Mouse (Mus musculus): ENCODE data around the gene Isca2.

Isca2 gene

GRCm38 (mm10) chr12:84799086-84799485, 26.0 kb downstream of the Isca2 start:
- Histone ChIP-seq H3K27me3 (ENCODE audit: control insufficient read depth, insufficient read depth, low read length, poor library complexity, severe bottlenecking) (no peaks in the 10 kb centered on the region), H3K36me3 (ENCODE audit: control insufficient read depth, insufficient read depth, low read length, poor library complexity, severe bottlenecking) (no peaks in the 10 kb centered on the region)
- DNase-seq (ENCODE audit: low read depth, low spot score), result no peak

- H3K36me3 ChIP-seq (ENCODE audit: control insufficient read depth, insufficient read depth, low read length, poor library complexity, severe bottlenecking), result no peaks in the 10 kb centered on the region
- no peak for DNase-seq (ENCODE audit: low read depth, low spot score)
Measured at GRCm38 (mm10) chr12:84800419-84800818, 27.4 kb downstream of the Isca2 start.

GRCm38 (mm10) chr12:84801532-84802110, 28.6 kb downstream of the Isca2 start:
- H3K36me3 ChIP-seq (ENCODE audit: control insufficient read depth, insufficient read depth, low read length, poor library complexity, severe bottlenecking), result no peaks in the 10 kb centered on the region
- no peak for DNase-seq (ENCODE audit: low read depth, low spot score)

More at GRCm38 (mm10) chr12:84800419-84800818, 27.4 kb downstream of the Isca2 start:
- H3K27me3 ChIP-seq (ENCODE audit: control insufficient read depth, insufficient read depth, low read length, poor library complexity, severe bottlenecking), result no peaks in the 10 kb centered on the region

GRCm38 (mm10) chr12:84802625-84803024, 29.6 kb downstream of the Isca2 start:
- Histone ChIP-seq H3K36me3 (ENCODE audit: control insufficient read depth, insufficient read depth, low read length, poor library complexity, severe bottlenecking) (no peaks in the 10 kb centered on the region), H3K27me3 (ENCODE audit: control insufficient read depth, insufficient read depth, low read length, poor library complexity, severe bottlenecking) (no peaks in the 10 kb centered on the region)
- peak; percentile 10 for DNase-seq (ENCODE audit: low read depth, low spot score)

More at GRCm38 (mm10) chr12:84801532-84802110, 28.6 kb downstream of the Isca2 start:
- H3K27me3 ChIP-seq (ENCODE audit: control insufficient read depth, insufficient read depth, low read length, poor library complexity, severe bottlenecking), result no peaks in the 10 kb centered on the region

- Histone ChIP-seq H3K27me3 (ENCODE audit: control insufficient read depth, insufficient read depth, low read length, poor library complexity, severe bottlenecking) (no peaks in the 10 kb centered on the region), H3K36me3 (ENCODE audit: control insufficient read depth, insufficient read depth, low read length, poor library complexity, severe bottlenecking) (no peaks in the 10 kb centered on the region)
- no peak for DNase-seq (ENCODE audit: low read depth, low spot score)
Measured at GRCm38 (mm10) chr12:84805228-84805842, 32.3 kb downstream of the Isca2 start.

GRCm38 (mm10) chr12:84806010-84806409, 33.0 kb downstream of the Isca2 start:
- Histone ChIP-seq H3K36me3 (ENCODE audit: control insufficient read depth, insufficient read depth, low read length, poor library complexity, severe bottlenecking) (no peaks in the 10 kb centered on the region), H3K27me3 (ENCODE audit: control insufficient read depth, insufficient read depth, low read length, poor library complexity, severe bottlenecking) (no peaks in the 10 kb centered on the region)
- DNase-seq (ENCODE audit: low read depth, low spot score), result no peak

DNA sequence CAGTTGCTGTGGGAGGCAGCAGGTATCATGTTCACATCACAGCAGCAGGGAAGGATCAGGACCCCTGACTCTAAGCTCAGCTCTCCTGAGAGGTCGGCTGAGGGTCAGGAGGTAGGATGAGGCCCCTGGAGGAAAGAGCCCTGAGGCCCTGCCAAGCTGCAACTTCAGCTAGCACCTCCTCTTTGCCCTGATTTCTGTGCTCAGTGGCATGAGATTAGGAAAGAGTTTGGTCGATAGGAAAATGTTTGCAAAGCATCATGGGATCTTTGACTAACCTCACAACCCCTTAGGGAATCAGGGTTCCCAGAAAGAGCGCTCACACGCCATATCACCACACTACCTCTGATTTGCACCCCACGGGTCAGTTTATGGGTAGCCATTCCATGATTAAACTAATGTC, 33.7 kb downstream of the Isca2 start:
- Histone ChIP-seq H3K27me3 (ENCODE audit: control insufficient read depth, insufficient read depth, low read length, poor library complexity, severe bottlenecking) (no peaks in the 10 kb centered on the region), H3K36me3 (ENCODE audit: control insufficient read depth, insufficient read depth, low read length, poor library complexity, severe bottlenecking) (no peaks in the 10 kb centered on the region)
- DNase-seq (ENCODE audit: low read depth, low spot score), result no peak

GRCm38 (mm10) chr12:84807351-84807750, 34.3 kb downstream of the Isca2 start:
- no peaks in the 10 kb centered on the region for H3K27me3 ChIP-seq (ENCODE audit: control insufficient read depth, insufficient read depth, low read length, poor library complexity, severe bottlenecking)
- H3K36me3 ChIP-seq (ENCODE audit: control insufficient read depth, insufficient read depth, low read length, poor library complexity, severe bottlenecking), result no peaks in the 10 kb centered on the region
- no peak for DNase-seq (ENCODE audit: low read depth, low spot score)

- Histone ChIP-seq H3K36me3 (ENCODE audit: control insufficient read depth, insufficient read depth, low read length, poor library complexity, severe bottlenecking) (no peaks in the 10 kb centered on the region), H3K27me3 (ENCODE audit: control insufficient read depth, insufficient read depth, low read length, poor library complexity, severe bottlenecking) (no peaks in the 10 kb centered on the region)
- DNase-seq (ENCODE audit: low read depth, low spot score), result peak; percentile 4
Measured at GRCm38 (mm10) chr12:84809033-84809432, 36.0 kb downstream of the Isca2 start.

DNA sequence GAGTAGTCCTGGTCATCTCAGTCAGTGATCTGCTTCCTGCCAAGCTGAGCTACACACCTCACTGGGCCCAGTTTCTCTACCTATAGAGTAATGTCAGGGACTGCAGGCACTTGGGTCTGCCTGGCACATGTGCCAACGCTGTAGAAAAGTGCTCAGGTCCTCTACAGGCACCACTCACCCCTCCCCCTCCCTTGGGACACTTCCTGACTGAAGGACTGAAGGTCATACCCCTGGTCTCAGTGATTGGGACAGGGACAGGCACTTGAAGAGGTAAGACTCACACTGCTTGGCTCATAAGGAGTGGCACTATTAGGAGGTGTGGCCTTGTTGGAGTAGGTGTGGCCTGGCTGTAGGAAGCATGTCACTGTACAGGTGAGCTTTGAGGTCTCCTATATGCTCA, 37.8 kb downstream of the Isca2 start:
- no peaks in the 10 kb centered on the region for H3K27me3 ChIP-seq (ENCODE audit: control insufficient read depth, insufficient read depth, low read length, poor library complexity, severe bottlenecking)
- DNase-seq (ENCODE audit: low read depth, low spot score), result no peak
- no peaks in the 10 kb centered on the region for H3K36me3 ChIP-seq (ENCODE audit: control insufficient read depth, insufficient read depth, low read length, poor library complexity, severe bottlenecking)

GRCm38 (mm10) chr12:84811510-84811909, 38.5 kb downstream of the Isca2 start:
- no peak for DNase-seq (ENCODE audit: low read depth, low spot score)
- no peaks in the 10 kb centered on the region for H3K27me3 ChIP-seq (ENCODE audit: control insufficient read depth, insufficient read depth, low read length, poor library complexity, severe bottlenecking)
- H3K36me3 ChIP-seq (ENCODE audit: control insufficient read depth, insufficient read depth, low read length, poor library complexity, severe bottlenecking), result no peaks in the 10 kb centered on the region

DNA sequence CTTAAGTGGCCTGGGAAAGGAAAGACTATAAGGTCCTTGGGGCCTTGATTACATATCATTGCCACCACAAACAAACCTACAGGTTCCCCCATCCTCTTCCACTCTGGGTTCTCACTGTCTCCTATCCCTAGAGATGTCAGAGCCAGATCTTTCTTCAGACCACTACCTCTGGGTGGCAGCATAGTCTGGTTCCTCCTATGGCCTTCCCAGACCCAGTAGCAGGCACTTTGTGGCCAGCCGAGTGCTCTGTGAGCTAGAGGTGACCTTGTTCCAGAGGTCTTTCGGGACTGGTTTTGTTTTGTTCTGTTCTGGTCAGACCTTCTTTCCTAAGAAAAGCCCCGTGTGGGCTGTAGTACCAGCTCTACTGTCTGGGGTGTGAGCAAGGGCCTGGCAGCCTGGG, 39.0 kb downstream of the Isca2 start:
- H3K36me3 ChIP-seq (ENCODE audit: control insufficient read depth, insufficient read depth, low read length, poor library complexity, severe bottlenecking), result no peaks in the 10 kb centered on the region
- no peak for DNase-seq (ENCODE audit: low read depth, low spot score)

DNA sequence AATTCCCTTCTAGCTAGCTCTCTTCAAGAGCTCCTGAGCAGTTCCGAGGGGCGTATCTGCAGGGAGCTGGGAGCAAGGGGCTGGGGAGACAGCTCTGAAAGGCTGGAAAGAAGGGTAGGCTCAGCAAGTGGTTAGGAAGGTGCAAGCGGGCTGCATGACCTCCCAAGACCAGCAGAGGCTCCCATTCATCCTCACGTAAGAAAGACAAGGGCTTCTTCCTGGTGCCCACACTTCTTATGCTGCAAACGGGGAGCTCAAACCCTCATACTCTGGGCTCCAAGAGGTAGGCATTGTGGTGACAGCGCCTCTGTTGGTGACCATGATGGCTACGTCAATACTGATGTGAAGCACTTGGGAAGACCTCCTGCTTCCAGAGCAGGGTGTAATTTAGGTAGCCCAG, 40.7 kb downstream of the Isca2 start:
- DNase-seq (ENCODE audit: low read depth, low spot score), result no peak
- no peaks in the 10 kb centered on the region for H3K27me3 ChIP-seq (ENCODE audit: control insufficient read depth, insufficient read depth, low read length, poor library complexity, severe bottlenecking)

More for the DNA sequence above, 39.0 kb downstream of the Isca2 start:
- no peaks in the 10 kb centered on the region for H3K27me3 ChIP-seq (ENCODE audit: control insufficient read depth, insufficient read depth, low read length, poor library complexity, severe bottlenecking)

DNA sequence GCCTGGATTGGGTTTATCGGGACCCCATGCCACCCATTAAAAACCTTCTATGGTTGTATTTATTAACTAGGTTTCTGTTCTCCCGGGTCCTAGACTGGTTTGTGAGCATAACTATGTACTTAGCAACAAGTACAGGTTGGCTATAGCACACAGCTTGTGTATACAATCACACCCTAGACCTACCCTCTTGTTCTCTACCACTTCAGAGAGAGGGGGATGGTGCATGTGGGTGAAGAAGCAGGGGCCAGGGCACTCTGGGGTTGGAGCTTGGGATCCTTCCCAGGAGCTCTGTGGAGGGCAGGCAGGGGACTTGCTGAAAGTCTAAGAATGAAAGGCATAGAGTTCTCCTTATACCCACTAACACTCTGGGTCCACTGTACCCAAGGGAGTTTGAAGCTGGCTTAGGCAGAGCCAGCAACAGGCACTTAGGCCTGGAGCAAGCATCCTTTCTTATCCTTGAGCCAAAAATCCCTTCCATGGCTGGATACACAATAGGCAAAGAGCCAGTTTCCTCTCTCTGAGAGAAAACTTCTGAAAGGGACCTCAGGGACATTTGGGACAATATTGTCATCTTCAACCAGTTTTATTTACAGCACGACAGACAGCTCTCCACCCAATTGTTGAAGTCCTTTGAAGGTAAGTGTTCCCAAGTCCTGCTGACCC, 41.7 kb downstream of the Isca2 start:
- H3K27me3 ChIP-seq (ENCODE audit: control insufficient read depth, insufficient read depth, low read length, poor library complexity, severe bottlenecking), result no peaks in the 10 kb centered on the region

More for the DNA sequence above, 40.7 kb downstream of the Isca2 start:
- no peaks in the 10 kb centered on the region for H3K36me3 ChIP-seq (ENCODE audit: control insufficient read depth, insufficient read depth, low read length, poor library complexity, severe bottlenecking)

GRCm38 (mm10) chr12:84818496-84818895, 45.4 kb downstream of the Isca2 start:
- Histone ChIP-seq H3K36me3 (ENCODE audit: control insufficient read depth, insufficient read depth, low read length, poor library complexity, severe bottlenecking) (no peaks in the 10 kb centered on the region), H3K27me3 (ENCODE audit: control insufficient read depth, insufficient read depth, low read length, poor library complexity, severe bottlenecking) (no peaks in the 10 kb centered on the region)
- no peak for DNase-seq (ENCODE audit: low read depth, low spot score)

More for the DNA sequence above, 41.7 kb downstream of the Isca2 start:
- no peaks in the 10 kb centered on the region for H3K36me3 ChIP-seq (ENCODE audit: control insufficient read depth, insufficient read depth, low read length, poor library complexity, severe bottlenecking)
- DNase-seq (ENCODE audit: low read depth, low spot score), result no peak

Measured in splenic B cell, adult 2 months (primary cell).